Mouse (Mus musculus) stomach, embryonic 16.5 days (tissue): ENCODE data around the gene Mlip. TPM values are rescaled to one million over a fixed set of nuclear protein-coding genes. Genes with fewer than 3 reads are reported as not detected.

ENCODE experiments used
- ATAC-seq: fragments of 200-750 bp; cut with Nextera tagmentation; 2 replicates; pipeline ENCODE4 v1.8.0; 2017; ENCODE audit warnings: moderate number of reproducible peaks, moderate TSS enrichment; ENCODE audit not compliant: insufficient read depth, low FRiP score
- H3K27ac ChIP-seq: fragments of 300-500 bp; sonication (generic); 2 replicates; pipeline ENCODE4 v1.5.1; 2014; ENCODE audit warnings: low read length
- H3K27me3 ChIP-seq: fragments of 300-500 bp; sonication (generic); 2 replicates; pipeline ENCODE4 v1.6.1; 2014; ENCODE audit warnings: low read length, control low read depth, mixed read lengths; ENCODE audit not compliant: control insufficient read depth, insufficient read depth
- H3K36me3 ChIP-seq: fragments of 300-500 bp; sonication (generic); 2 replicates; pipeline ENCODE4 v1.6.1; 2014; ENCODE audit warnings: low read length; ENCODE audit not compliant: control insufficient read depth, insufficient read depth
- H3K4me1 ChIP-seq: fragments of 300-500 bp; sonication (generic); 2 replicates; pipeline ENCODE4 v1.6.1; 2014; ENCODE audit warnings: low read length, control low read depth, mixed read lengths; ENCODE audit not compliant: control insufficient read depth, insufficient read depth
- H3K4me2 ChIP-seq: fragments of 300-500 bp; sonication (generic); 2 replicates; pipeline ENCODE4 v1.6.1; 2014; ENCODE audit warnings: low read depth, low read length, mixed read lengths
- H3K4me3 ChIP-seq: fragments of 300-500 bp; sonication (generic); replicated peaks from 2 replicates; pipeline ENCODE4 v1.5.1; 2014; ENCODE audit warnings: mild to moderate bottlenecking, low read length
- H3K9ac ChIP-seq: fragments of 300-500 bp; sonication (generic); 2 replicates; pipeline ENCODE4 v1.6.1; 2014; ENCODE audit warnings: low read length
- H3K9me3 ChIP-seq: fragments of 300-500 bp; sonication (generic); replicated peaks from 2 replicates; pipeline ENCODE4 v1.6.1; 2016; ENCODE audit warnings: low read length, control low read depth; ENCODE audit not compliant: control insufficient read depth
- WGBS: fragments of 180-500 bp; shearing (Covaris S2); extraction: QIAGEN DNeasy Blood & Tissue Kit; methylation state at CpG from one replicate; pipeline ENCODE4 v1.1.7; 2014; 5-methylcytosine and 5-hydroxymethylcytosine counted together
- polyA plus RNA-seq: library from polyadenylated mRNA; unstranded; fragments of >200 nt; fragmentation: Nextera tagmentation; extraction: Ambion mirVana; gene quantifications from 2 replicates; pipeline ENCODE4 v1.2.1, GENCODE M21; 2015

Mlip gene
- polyA plus RNA-seq: 0.44 and 3.2 TPM in 2 replicates

DNA sequence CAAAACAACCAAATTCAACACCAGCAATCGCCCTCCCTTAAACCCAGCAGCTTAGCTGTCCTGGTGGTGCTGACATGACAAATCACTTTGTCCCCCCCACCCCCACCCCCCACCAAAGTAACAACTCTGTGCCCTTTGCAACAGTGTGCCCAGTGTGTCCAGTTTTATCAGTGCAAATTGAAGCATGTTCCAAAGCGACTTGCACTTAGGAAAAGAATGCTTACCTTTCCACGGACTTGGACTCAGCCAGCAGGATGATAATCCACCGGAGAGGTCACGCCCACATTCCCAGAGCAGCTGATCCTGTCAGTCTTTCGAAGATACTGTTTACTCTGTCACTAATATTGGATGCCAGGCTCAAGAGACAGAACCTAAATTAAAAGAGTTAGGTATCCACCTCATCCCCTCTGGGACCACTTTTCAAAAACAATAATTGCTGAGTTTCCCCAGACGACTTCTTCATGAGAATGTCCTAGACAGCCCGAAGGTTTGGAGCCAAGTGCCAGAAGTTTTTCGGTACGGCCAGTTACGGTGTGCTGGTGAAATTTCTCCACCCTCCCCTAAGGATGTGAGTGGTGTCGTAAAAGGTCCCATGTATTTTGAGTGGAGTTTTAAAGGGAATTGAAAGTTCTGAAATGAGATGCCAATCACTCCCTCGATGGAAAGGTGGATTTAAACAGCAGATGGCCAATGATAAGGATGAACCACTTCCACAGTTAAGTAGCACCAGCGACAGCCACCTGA is at the start of gene Mlip:
Gene Mlip, minus strand, starts transcription at position 538 of the 744 bp plus-strand sequence.
- H3K27me3 ChIP-seq: no peaks in the 10 kb centered on the region
- H3K9me3 ChIP-seq: no peaks in the 10 kb centered on the region
- H3K27ac ChIP-seq: no peak within 1 kb of the TSS
- no peak within 1 kb of the TSS for H3K4me2 ChIP-seq
- H3K4me3 ChIP-seq: no peak within 1 kb of the TSS
- H3K4me1 ChIP-seq: no peaks in the 10 kb centered on the region
- WGBS: 52% methylated on average over 14 of the region's 14 CpGs
- H3K9ac ChIP-seq: no peak within 1 kb of the TSS
- H3K36me3 ChIP-seq: no peaks in the 10 kb centered on the region
- no peak for ATAC-seq

DNA sequence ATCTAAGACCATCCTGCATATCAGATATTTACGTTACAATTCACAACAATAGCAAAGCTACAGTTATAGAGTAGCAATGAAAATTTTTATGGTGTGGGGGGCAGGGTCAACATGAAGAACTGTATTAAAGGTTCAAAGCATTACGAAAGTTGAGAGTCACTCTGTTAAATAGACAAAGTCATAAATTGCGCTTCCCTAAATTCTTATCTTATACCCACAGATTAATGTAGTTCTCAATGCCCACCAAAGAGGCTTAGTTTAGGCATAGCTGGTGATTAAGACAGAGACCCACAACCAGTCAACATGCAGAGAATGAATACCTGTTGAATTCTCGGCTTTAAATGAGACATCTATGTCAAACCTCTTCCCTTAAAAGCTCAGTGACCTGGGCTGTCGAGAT is 47.0 kb upstream of the Mlip start:
- Histone ChIP-seq H3K4me1 (no peaks in the 10 kb centered on the region; the same call in 1 of the 2 replicates), H3K9ac (no peak overlapping the region), H3K4me3 (no peak overlapping the region), H3K4me2 (no peak overlapping the region), H3K36me3 (no peaks in the 10 kb centered on the region), H3K27ac (no peak overlapping the region), H3K27me3 (no peaks in the 10 kb centered on the region), H3K9me3 (no peaks in the 10 kb centered on the region)
- ATAC-seq: no peak
- 93% methylated on average over 5 of the region's 5 CpGs for WGBS

DNA sequence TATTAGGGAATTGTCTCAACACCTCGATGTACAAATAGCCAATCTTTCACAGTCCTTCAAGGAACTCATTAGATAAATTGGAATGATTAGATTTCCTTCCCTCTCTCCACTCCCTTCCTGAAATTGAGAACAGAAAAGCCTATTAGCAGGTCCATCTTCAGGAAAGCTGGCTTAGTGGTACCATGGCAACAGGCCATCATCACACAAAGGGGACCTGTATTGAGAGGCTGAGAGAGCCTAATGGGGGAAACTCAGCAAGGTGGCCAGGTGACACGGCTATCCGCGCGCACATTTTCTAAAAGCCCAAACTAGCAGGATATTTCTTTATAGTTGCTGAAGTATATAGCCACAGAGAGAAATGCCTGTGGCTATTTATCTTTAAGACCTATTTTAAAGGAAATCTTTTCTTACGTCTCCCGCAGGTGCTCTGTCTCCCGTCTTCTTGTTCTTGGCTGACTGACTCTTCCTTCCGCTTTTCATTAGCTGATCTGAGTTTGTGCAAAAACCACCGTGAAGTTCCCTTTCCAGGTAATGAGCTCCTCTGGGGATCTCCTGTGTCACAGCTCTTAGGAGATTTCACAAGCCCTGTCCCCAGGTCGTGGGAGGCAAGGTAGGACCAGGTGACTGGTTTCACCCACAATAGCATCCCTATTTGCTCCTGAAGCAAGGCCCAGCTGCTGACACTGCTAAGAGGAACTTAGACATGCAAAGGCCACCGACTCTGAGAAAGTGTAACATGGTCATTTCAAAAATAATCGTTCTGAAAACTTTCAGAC is 46.3 kb upstream of the Mlip start:
- no peak overlapping the region for H3K4me2 ChIP-seq
- no peaks in the 10 kb centered on the region for H3K4me1 ChIP-seq
- no peak overlapping the region for H3K9ac ChIP-seq
- no peak overlapping the region for H3K27ac ChIP-seq
- H3K36me3 ChIP-seq: no peaks in the 10 kb centered on the region
- no peaks in the 10 kb centered on the region for H3K9me3 ChIP-seq
- ATAC-seq: no peak
- H3K4me3 ChIP-seq: no peak overlapping the region
- no peaks in the 10 kb centered on the region for H3K27me3 ChIP-seq
- 69% methylated on average over 13 of the region's 13 CpGs for WGBS

DNA sequence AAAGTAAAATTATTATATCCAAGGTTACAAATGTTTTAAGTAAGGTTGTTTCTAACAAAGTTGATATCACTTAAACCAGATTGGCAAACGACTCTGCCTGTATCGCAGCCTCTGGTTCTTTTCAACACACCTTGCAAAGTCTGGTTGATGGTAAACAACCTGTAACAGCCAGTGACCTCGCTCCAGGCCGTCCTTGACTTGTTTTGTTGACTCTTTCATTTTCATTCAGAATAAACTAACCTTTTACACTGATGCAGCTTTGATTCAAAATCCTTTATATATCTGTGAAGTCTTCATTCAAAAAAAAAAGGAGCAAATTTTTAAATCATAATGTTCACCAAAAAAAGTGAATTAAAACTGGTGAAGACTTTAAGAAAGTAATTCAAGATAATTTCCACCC is 44.3 kb upstream of the Mlip start:
- 44% methylated on average over 4 of the region's 4 CpGs for WGBS
- no peak for ATAC-seq
- Histone ChIP-seq H3K27me3 (no peaks in the 10 kb centered on the region), H3K4me2 (no peak overlapping the region), H3K36me3 (no peaks in the 10 kb centered on the region), H3K9me3 (no peaks in the 10 kb centered on the region), H3K4me1 (no peaks in the 10 kb centered on the region), H3K4me3 (no peak overlapping the region), H3K9ac (no peak overlapping the region), H3K27ac (no peak overlapping the region)

DNA sequence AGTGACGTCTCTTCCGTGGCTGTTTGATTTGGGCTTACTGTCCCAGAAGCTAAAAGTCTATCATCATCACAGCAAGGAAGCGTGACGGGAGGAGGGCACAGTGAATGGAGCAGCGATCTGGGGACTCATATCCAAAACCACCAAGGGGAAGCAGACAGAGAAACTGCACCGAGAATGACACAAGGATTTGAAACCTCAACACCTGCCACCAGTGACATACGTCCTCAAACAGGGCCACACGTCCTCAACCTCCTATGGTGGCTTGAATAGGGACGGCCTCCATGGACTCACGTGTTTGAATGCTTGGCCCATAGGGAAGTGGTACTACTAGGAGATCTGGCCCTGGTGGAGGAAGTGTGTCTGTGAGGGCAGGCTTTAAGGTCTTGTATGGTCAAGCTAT is 38.5 kb upstream of the Mlip start:
- Histone ChIP-seq H3K36me3 (no peaks in the 10 kb centered on the region), H3K4me1 (no peaks in the 10 kb centered on the region), H3K4me2 (no peak overlapping the region), H3K27me3 (no peaks in the 10 kb centered on the region), H3K9ac (no peak overlapping the region), H3K4me3 (no peak overlapping the region), H3K9me3 (no peaks in the 10 kb centered on the region), H3K27ac (no peak overlapping the region)
- ATAC-seq: no peak
- 92% methylated on average over 10 of the region's 10 CpGs for WGBS

DNA sequence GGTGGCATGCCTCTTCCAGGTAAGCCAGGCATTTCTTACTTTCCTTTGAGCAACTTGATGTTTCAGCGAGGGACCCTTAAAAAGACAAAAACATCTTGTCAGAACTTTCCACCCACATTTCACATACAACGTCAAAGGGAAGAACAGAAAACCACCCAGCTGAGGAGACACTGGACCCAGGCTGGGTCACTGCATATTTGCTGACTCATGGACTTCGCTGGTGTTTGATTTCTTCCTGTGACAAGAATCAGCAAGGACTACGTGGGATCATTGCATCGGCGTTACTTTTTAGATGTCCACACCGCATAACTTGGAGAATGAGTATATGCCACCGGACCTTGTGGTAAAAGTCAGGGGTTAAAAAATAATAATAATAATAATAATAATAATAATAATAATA is 36.2 kb upstream of the Mlip start:
- 65% methylated on average over 8 of the region's 8 CpGs for WGBS
- Histone ChIP-seq H3K4me3 (no peak overlapping the region), H3K9me3 (no peaks in the 10 kb centered on the region), H3K27ac (no peak overlapping the region), H3K9ac (no peak overlapping the region), H3K36me3 (no peaks in the 10 kb centered on the region), H3K4me1 (no peaks in the 10 kb centered on the region), H3K4me2 (no peak overlapping the region), H3K27me3 (no peaks in the 10 kb centered on the region)
- ATAC-seq: no peak

DNA sequence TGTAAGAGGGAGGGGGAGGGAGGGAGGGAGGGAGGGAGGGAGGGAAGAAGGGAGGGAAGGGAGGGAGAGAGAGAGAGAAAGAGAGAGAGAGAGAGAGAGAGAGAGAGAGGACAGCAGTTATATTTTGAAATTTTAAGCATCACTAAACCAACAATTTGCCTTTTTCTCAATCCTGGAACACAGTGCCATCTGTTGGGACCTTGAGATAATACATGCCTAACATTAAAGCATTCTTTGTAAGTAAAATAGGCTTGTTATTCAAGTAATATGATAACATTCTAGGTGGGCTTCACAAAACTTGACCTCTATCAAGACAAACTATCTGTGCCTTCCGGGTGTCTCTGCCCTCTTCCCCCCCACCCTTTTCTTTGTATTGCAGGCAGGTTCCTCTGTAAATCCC is 34.0 kb upstream of the Mlip start:
- no peak for ATAC-seq
- WGBS: 4% methylated on average over 1 of the region's 1 CpGs
- H3K9ac ChIP-seq: no peak overlapping the region
- H3K27ac ChIP-seq: no peak overlapping the region
- no peaks in the 10 kb centered on the region for H3K36me3 ChIP-seq
- no peak overlapping the region for H3K4me2 ChIP-seq
- H3K4me1 ChIP-seq: 0 out of 2 replicates have a peak, but pooled peaks cover 3% of the 10 kb centered on the region
- H3K27me3 ChIP-seq: no peaks in the 10 kb centered on the region
- H3K9me3 ChIP-seq: no peaks in the 10 kb centered on the region
- no peak overlapping the region for H3K4me3 ChIP-seq

DNA sequence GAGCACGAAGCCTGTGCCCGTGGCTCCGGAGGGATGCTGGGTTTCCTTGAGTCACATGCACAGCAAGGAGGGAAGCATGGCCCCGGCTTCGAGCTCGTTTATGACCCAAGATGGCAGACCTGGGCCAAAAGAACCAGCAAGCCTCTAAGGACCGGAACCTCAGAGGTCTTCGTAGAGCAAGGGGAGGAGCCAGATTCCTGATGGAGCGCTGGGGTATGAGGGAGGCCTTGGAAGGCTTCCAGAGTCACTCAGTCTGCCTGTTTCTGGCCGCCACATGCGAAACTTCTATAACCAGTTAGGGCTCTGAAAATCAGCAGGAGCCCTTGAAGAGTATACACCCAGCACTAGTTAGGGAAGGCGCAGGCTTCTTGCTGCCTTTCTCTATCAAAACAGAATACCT is 32.8 kb upstream of the Mlip start:
- Histone ChIP-seq H3K4me3 (no peak overlapping the region), H3K36me3 (no peaks in the 10 kb centered on the region), H3K27me3 (no peaks in the 10 kb centered on the region), H3K9me3 (no peaks in the 10 kb centered on the region), H3K4me2 (no peak overlapping the region), H3K27ac (no peak overlapping the region), H3K4me1 (0 out of 2 replicates have a peak, but pooled peaks cover 3% of the 10 kb centered on the region), H3K9ac (no peak overlapping the region)
- WGBS: 78% methylated on average over 12 of the region's 12 CpGs
- no peak for ATAC-seq

DNA sequence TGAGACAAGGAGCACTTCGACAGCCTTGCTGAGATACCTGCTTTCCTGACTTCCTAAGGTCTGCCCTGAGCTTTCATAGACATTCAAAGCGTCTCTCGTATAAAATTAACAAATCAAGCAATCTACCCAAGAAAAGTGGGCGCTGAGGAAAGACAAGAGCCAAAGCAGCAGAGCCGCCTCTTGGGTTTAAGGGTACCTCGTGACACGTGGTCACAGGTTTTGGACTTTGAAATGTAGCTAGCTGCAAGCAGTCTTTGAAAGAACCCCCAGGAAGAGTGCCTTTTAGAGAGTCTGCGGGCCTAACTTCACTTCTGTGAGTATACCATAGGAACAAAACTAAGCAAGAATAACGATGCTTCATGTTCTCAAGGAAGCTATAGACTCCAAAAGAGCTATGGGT is 31.9 kb upstream of the Mlip start:
- WGBS: 85% methylated on average over 9 of the region's 9 CpGs
- no peak overlapping the region for H3K9ac ChIP-seq

More for the DNA sequence above, 31.9 kb upstream of the Mlip start:
- Histone ChIP-seq H3K4me2 (no peak overlapping the region), H3K9me3 (no peaks in the 10 kb centered on the region), H3K4me1 (0 out of 2 replicates have a peak, but pooled peaks cover 3% of the 10 kb centered on the region), H3K27me3 (no peaks in the 10 kb centered on the region), H3K4me3 (no peak overlapping the region), H3K27ac (no peak overlapping the region), H3K36me3 (no peaks in the 10 kb centered on the region)
- no peak for ATAC-seq
